Mouse (Mus musculus) large intestine, adult 2 months (tissue): ENCODE measurements at regions not wholly inside any gene's neighbourhood (a gene's known extent, or its start where the extent isn't known, plus 50 kb on each side); places are given as distances from the start of the nearest gene placed in this dataset.

Experiments used
- DNase-seq: peaks from one replicate; pipeline ENCODE4 v3.0.0-alpha.2; 2012; ENCODE audit warnings: low read depth, low spot score
- WGBS: fragments of 180-500 bp; shearing (Covaris S2); methylation state at CpG from one replicate; pipeline ENCODE4 v1.1.7; 2018; 5-methylcytosine and 5-hydroxymethylcytosine counted together

DNA sequence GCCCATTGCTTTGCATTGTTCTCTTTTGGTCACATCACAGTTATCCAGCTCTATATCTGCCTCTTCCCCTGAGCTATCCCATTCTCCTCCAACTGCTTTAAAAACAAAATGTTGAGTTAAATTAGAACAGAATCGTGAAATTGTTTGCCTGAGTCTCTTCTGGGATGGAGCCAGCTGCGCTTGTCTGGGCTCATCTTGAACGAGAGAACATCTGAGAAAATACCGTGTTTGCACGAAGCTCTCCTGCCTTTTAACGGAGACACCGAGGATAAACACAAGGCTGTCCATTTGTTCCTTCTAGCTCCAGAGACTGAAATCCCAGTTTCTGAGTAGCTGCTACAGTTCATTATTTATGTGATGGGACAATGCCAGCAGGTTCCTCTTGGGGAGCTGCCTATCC, 186.6 kb downstream of the Ackr3 start:
- DNase-seq = no peak
- 67% methylated on average over 7 of the region's 7 CpGs for WGBS

DNA sequence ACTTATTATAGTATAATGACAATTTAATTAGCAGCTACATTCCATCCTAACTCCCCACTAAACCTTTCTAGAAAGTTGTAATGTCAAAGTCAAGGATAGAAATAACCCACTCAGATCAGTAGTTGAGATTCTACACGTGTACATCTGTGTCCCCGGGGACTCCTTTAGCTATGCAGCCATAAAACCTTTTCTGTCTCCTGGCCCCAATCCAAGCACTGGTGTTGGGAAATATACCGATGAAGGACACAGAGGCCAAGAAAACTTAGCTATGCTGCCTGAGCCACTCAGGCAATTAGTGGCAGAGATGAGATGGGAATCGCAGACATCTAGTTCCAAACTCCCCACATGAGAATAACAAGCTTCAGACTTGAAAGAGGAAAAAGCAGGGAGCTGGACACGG, 190.1 kb downstream of the Ackr3 start:
- 30% methylated on average over 5 of the region's 5 CpGs for WGBS
- no peak for DNase-seq

DNA sequence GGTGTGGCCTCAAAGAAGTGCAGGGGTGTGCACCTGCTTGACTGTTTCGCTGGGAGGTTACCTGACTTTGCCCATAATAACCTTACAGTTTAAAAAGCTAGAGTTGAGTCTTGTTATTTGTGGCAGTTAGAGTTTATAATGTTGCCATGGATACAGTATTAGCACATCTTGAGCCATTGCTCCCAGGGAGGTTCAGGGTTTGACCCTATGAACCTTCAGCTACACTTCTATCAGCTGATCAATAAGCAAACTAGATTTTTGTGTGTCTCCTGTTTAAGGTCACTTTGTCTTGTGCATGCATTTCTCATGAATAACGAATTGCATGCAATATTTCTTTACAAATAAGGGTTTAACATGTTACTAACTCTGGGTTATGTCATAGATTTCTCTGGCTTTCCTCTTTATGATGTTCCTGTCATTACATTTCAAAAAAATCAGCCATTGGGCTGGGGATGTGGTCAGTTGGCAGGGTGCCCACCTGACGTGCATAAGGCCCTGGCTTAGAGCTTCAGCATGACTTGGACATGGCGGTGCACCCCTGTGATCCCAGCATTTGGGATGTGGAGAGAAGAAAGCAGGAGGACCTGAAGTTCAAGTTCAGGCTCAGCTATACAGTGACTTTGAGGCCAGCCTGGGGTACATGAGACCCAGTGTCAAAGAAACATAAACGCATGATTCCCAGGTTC, 191.7 kb downstream of the Ackr3 start:
- DNase-seq = no peak
- 80% methylated on average over 5 of the region's 5 CpGs for WGBS

DNA sequence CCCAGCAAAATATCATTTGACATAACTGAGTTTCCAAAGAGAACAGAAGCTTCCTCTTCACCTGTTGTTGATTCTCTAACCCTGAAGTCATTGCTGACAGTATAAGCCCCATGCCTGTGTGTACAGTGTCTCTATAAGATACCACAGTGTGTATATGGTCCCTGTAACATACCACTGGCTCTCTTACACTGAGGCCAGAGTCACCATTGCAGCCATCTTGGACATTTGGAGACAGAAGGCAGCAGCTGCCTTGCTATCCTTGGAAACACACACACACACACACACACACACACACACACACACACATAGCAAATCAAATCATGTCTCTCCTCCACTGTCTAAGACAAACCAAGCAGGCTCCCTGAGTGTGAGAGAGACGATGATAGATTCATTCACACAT, 192.9 kb downstream of the Ackr3 start:
- no peak for DNase-seq
- WGBS = 100% methylated on average over 1 of the region's 1 CpGs

DNA sequence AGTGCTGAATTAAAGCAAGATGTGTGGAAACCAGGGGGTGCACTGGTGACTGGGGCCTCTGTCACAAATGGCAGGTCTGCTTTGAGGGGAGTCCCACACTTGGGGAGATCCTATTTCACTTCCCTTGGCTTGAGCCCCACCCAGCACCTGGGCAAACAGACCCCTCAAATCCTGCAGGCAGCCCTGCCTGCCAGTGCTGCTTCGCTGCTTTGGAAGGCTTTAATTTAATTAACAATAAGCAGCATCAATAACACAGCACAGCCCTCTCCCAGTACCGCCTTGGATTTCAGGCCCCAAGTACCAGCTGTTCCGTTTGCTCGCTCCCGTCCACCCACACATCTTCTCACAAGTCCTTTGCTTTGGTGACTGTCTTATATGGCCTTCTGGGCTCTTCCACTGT, 193.6 kb downstream of the Ackr3 start:
- DNase-seq = no peak
- WGBS = 78% methylated on average over 5 of the region's 5 CpGs

DNA sequence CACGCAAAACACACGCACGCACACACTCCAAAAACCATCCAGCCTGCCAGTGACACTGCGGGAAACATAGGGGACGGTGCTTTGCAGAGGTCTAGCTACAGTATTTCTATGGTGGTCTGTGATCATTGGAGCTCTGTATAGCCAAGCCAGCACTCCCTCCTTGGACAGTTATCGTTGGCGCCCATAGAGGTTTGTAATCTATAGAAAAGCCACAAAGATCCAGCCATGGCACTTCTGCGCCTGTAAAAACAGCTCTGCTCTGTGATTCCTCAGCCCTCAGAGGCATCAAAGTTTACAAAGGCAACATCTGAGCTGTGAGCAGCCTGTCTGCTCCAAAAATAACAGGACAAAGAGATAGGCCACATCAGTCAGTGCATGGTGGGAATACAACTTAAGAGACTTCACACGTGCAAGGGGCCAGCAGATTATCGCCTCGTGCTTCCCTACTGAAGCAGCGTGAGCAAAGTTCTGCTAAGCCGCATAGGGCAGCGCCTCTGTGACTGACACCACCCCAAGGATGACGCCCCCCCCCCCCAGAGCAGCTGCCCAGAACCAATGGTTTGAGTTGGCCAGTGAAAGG, 194.7 kb downstream of the Ackr3 start:
- 90% methylated on average over 15 of the region's 15 CpGs for WGBS
- no peak for DNase-seq

DNA sequence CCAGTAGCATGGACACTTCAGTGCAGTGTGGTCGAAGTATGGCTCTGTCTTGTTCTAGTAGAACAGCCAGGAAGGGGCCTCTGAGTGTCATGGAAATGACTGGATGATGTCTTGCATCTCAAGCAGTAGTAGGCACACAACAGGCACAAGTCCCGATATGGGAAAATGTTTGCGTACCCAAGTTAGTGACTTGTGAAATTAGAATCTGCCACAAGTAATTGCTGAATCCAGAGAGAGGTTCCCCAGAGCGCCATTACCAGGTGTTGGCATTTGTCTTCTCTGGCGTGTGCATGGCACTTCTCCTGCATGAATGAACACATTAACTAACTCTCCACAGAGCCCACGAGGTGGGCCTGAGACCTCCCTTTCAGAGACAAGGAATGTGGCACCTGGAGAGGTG, 199.3 kb downstream of the Ackr3 start:
- 91% methylated on average over 6 of the region's 6 CpGs for WGBS
- no peak for DNase-seq

DNA sequence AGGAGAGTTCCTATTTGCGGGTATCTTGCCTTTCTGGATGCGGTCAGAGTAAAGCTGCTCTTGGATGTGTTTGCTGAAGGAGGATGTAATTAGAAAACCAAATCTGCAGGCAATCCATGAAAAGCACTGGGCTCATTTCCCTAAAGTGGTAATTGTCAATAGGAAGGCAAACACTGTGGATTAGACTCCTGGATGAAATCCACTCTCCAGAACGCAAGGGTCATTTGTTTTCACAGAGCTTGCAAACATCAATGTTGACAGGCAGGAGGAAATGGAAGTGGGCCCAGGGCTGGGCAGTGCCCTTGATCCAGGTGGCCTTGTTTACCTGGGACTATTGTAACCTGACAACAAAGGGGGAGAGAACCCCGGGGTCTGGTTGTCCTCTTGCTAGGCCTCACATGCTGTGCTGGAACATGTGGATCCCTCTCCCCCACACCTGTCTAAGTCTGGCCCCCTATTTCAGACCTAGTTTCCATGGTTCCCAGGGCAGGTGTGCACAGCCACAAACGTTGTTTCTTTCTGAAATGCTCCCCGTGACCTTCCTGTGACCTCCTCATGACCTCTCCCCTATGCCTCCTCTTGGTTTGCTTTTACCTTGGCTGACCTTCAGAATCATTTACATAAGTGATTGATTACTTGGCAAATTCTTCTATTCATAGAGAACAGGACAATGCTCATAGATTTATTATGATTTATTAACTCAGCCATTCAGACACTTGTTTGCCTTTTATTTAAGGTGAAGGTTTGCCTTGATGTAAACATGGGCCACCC, 197.9 kb upstream of the Cops8 start:
- no peak for DNase-seq
- WGBS = 33% methylated on average over 6 of the region's 6 CpGs

DNA sequence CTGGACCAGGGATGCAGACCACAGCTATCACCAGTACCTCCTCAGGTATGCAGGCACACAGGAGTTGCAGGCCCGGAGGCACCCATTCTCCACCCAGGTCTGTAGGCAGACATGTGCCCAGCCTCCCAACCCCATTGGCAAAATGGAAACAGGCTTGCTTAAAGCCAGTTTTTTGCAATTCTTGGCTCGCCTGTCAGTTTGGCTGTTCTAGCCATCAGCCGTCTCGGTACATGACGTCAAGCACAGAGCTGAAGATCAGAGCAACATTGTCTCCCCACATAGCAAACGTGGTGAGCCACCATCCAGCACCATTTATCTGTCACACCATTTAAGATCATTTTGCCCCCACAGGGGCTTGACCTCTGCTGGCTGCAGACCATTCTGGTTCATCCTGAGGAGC, 196.1 kb upstream of the Cops8 start:
- DNase-seq = no peak
- WGBS = 90% methylated on average over 6 of the region's 6 CpGs

DNA sequence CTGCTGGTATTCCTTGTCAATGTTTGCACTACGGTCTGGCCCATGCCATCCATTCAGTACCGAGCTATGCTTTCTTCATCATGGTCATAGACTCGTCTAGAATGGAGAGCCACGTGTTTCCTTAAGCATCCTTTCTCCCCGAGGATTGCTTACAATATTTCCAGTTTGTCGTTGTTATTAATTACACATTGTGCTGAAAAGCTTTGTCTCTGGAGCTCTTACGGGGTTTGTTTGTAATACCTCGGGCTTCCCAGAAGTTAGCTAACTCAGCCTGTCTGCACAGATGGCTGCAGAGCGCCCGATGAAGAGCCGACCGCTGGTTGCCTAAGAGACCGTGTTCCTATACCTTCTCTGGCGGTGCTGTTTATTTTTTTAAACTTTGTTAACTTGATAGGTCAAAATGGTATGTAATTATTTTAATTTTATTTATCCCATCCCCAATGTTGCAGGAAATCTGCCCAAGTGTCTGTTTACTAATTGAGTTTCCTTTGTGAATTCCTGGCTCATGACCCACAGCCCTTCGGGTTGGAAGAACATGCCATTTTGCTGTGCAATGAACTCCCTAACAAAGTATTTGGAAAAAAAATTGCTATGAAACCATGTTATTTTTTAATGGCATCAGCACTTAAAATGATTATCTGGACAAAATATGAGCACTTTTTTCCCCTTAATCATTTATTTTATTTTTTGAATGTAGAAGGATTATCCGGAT, 194.1 kb upstream of the Cops8 start:
- DNase-seq = no peak
- 62% methylated on average over 16 of the region's 16 CpGs for WGBS

DNA sequence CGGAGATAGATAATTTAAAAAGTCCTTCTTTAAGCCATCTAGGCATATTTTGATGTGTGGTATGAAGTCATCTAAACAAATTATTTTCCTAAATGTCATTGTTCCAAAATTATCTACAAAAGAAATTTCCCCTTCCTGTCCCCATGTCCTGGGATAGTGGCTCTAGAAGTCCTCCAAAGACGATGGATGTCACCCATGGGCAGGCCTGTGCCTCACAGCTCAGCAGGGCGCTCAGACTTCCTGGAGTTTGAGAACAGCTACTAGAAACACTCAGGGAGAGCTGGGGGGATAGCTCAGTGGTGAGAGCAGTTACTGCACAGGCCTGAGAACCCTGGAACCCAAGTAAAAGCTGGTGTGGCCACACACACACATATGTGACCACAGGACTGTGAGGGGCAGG, 193.5 kb upstream of the Cops8 start:
- 79% methylated on average over 3 of the region's 3 CpGs for WGBS
- DNase-seq = no peak

DNA sequence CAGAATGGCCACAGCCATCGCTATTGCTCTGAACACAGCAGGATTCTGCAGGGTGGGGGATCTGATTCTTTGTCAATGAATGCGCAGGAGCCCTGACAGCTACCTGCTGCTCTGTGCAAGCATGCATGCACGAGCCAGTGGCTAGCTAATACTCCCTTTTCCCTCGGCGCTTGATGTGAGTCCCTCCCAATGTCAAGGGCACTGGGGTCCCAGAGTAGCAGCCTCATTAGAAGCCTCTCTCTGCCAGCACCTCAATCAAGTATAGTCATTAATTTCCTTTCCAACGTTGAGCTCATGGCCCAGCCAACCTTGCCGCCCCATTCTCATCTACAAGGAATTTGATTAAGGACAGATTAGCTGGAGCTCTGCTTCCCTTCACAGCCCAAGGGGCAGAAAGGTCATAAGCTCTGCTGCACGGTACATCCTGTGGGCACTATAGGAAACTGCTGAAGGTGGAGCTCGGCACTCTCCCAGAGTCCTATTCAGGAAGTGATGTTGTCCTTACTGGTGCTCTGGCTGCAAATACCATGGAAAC, 190.2 kb upstream of the Cops8 start:
- no peak for DNase-seq
- WGBS = 73% methylated on average over 9 of the region's 9 CpGs

DNA sequence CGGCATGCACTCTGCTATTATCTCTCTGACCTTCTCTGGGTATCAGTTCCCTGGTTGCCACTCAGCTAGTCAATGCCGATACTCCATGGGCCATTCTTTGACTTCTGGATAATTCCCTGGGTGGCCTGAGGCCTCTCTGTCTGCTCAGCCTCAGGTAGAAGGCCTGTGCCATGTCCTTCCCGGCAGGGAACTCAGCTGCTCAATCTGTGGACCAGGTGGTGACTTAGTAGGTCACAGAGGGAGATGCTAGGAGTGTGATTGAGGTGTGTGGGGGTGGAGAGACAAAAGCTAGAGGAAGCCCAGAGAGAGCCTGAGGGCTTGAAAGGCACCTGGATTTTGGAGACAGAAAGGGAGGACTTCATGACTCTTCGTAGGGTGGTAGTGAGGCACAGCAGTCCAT, 188.0 kb upstream of the Cops8 start:
- WGBS = 94% methylated on average over 4 of the region's 4 CpGs

DNA sequence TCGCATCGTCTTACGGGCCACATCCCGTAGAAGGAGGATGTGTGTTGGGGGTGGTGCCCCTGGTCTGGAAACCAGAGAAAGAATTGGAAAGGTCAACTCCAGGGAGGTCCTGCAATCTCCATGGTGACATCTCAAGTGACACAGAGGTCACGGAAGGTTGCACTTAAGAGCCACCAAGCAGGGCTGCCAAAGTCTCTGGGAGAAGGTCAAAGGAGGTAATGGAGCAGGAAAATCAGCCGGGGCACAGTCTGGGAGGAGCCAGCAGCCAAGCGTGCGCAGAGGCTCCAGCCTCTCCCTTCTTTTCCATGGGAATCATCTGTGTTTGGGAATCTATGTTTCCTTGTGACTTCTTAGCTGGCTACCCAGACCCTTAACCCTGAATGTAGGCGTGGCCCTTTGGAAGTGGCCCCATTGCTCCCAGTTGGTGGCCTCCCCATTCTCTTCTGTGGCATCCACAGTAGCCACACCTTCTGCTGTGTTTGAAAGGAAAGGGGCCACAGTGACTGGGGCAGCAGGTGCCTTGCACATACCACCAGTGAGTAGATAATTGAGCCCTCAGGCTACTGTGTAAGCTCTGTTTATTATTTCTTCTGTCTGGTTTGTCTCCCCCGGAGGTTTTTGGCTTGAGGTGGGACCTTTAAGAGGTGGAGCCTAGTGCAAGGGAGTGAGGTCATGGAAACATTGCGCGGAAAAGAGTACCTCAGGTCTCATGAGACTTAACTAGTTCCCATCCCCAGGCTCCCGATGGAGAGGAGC, 178.5 kb upstream of the Cops8 start:
- WGBS = 34% methylated on average over 13 of the region's 13 CpGs
- DNase-seq = no peak

More for the DNA sequence above, 188.0 kb upstream of the Cops8 start:
- DNase-seq = no peak

DNA sequence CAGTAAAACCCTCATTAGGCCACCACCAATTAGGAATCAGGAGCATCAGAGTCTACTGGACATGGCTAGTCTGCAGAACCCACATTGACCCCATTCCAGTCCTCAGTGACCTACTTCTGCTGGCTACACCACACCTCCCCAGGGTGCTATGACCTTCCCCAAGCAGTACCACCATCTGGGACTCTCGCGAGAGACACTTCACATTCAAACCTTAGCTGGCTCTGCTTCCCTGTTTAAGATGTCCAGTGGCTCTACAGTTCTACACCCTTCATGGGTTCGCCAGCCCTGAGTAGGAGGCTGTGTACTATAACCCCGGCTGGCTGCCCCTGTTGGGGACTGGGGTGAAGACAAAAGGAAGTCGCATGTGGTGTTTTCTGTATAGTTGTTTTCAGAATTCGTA, 174.4 kb upstream of the Cops8 start:
- 54% methylated on average over 6 of the region's 6 CpGs for WGBS
- no peak for DNase-seq

DNA sequence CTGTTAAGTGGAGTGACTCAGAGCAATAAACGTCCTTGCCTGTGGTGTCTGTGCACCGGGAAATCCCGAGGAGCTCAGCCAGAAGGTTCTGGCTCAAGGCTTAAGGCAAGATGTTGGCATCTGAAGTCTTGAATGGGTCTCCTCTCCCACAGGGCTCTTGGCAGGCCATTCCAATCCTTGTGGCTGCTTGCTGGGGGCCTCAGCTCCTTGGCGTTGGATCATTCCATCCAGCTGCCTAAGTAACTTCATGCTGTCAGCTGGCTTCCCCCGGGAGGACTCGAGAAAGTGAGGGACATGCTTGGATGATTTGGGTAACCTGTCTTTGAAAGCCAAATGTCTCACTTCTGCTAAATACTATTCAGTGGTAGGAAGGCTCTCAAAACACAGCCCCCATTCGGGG, 174.0 kb upstream of the Cops8 start:
- WGBS = 52% methylated on average over 7 of the region's 7 CpGs
- DNase-seq = no peak

DNA sequence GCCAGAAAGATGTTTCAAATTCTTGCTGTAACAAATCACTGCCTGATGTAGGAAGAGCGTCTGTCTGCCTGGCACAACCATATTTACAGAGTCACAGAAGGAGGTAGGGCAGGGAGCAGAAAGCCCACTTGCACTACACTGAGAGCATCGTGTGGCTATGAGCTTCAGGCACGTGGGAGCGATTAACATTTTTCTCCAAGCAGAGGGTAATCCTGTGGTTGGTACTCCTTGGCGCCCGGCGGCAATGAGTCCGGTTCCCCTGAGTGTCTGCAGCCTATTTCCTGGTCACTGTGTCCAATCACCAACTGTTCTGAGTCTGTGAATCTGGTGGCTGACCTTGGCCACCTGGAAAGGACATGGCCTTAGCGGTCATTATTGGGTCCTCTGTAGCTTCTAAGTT, 172.3 kb upstream of the Cops8 start:
- no peak for DNase-seq
- 93% methylated on average over 9 of the region's 9 CpGs for WGBS

DNA sequence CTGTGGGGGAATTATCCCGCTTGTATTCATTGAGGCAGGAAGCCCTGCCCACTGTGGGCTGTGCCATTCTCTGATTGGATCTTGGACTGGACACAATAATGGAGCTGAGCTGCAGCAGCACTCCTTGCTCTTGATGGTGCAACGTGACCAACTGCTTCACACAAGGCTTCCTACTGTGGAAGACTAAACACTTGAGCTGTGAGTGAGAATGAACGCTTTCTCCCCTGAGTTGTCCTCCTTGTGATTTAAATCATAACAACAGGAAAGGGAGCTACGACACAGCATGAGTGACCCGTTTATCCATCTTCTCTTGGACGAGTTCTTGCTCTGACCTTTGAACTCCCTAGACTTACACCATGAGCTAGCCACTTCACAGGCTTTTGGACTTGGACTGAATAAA, 171.0 kb upstream of the Cops8 start:
- no peak for DNase-seq
- WGBS = 66% methylated on average over 6 of the region's 6 CpGs

DNA sequence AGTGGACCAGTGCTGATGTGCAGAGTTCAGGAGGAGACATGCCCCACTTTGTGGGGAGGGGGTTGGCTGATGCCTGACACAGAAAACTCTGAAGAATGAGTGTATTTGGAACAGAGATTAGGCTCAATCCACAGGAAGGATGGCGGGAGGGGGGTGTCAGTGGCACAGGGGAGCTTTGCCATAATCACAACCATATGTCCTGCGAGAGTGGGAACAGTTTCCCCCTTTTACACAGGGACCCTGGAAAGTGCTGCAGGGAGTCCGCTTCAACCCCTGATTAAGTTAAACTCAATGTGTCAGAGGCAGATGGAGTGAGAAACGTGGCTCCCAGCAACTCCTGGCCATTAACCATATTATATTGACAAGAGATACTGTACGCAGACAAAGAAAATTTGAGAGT, 168.9 kb upstream of the Cops8 start:
- WGBS = 91% methylated on average over 5 of the region's 5 CpGs
- no peak for DNase-seq

DNA sequence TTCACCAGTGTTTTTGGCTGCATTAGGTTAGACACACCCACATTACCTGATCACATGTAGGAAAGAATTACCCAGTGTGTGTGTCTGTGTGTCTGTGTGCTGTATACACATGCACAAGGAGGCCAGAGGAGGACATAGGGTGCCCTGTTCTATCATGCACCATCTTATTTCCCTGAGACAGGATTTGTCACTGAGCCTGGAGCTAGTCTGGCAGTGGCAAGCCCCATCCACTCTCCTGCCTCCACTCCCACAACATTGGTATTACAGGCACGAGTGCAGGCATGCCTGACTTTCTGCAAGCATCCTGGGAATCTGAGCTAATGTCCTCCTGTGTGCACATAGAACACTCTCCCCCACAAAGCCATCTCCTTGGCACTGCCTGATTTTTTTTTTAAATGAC, 162.1 kb upstream of the Cops8 start:
- 32% methylated on average over 1 of the region's 1 CpGs for WGBS

More for the DNA sequence above, 162.1 kb upstream of the Cops8 start:
- DNase-seq = no peak
